Mouse (Mus musculus): Measurements from ENCODE around the gene Tppp3.

GRCm38 (mm10) chr8:105516018-105516645 lies 44.8 kb upstream of the Tppp3 start:
- TF ChIP-seq CTCF (IDR thresholded peaks at IDR 0.05; ENCODE audit: extremely low read depth, insufficient read length, insufficient replicate concordance, low read depth, low read length) (peak; percentile 94; the same call in 1 of the 2 replicates), POLR2A (IDR thresholded peaks at IDR 0.05; ENCODE audit: low read depth, low read length) (peak; percentile 23; the same call in 1 of the 2 replicates)
